Mouse (Mus musculus): ENCODE measurements at regions not wholly inside any gene's neighbourhood (a gene's known extent, or its start where the extent isn't known, plus 50 kb on each side); places are given as distances from the start of the nearest gene placed in this dataset.
A peak's percentile ranks its signal among the peaks of the same experiment; 100 is the strongest.

- no peak for ATAC-seq (ENCODE audit: low FRiP score, low read depth)
- 70% methylated on average over 4 of the region's 4 CpGs for WGBS
Measured at GRCm38 (mm10) chr7:72474751-72475150, 168.3 kb upstream of the Mctp2 start.

DNA sequence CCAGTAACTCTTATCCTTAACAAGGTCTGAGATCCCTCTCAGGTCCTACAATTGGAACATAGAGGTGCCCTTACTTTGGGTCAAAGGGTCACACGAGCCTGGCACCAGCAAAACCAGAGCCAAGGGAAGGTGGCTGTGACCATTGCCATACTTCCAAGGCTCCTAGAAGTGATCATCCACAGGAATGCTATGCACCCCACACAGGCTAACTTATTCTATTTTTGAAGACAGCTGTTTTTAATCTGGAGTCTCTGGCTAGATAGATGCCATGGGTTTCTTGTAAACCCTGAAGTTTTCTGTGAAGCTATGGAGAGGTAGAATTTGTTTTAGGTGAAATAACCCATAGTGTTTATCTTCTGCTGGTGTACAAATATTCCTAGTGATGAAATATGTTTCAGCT is 172.5 kb upstream of the Mctp2 start:
- no peak for ATAC-seq (ENCODE audit: low FRiP score, low read depth)
- Histone ChIP-seq H3K27ac (replicated peaks) (no peak overlapping the region), H3K4me1 (no peaks in the 10 kb centered on the region), H3K9ac (replicated peaks) (no peak overlapping the region), H3K4me2 (replicated peaks) (no peak overlapping the region), H3K9me3 (no peaks in the 10 kb centered on the region), H3K4me3 (no peak overlapping the region), H3K36me3 (no peaks in the 10 kb centered on the region), H3K27me3 (no peaks in the 10 kb centered on the region)
- 85% methylated on average over 1 of the region's 1 CpGs for whole genome bisulfite sequencing

More at GRCm38 (mm10) chr7:72474751-72475150, 168.3 kb upstream of the Mctp2 start:
- no peak overlapping the region for H3K4me2 ChIP-seq (replicated peaks)
- H3K27ac ChIP-seq (replicated peaks) = no peak overlapping the region
- H3K4me3 ChIP-seq = no peak overlapping the region
- no peaks in the 10 kb centered on the region for H3K4me1 ChIP-seq
- H3K9me3 ChIP-seq = no peaks in the 10 kb centered on the region
- no peaks in the 10 kb centered on the region for H3K36me3 ChIP-seq
- no peak overlapping the region for H3K9ac ChIP-seq (replicated peaks)
- no peaks in the 10 kb centered on the region for H3K27me3 ChIP-seq

DNA sequence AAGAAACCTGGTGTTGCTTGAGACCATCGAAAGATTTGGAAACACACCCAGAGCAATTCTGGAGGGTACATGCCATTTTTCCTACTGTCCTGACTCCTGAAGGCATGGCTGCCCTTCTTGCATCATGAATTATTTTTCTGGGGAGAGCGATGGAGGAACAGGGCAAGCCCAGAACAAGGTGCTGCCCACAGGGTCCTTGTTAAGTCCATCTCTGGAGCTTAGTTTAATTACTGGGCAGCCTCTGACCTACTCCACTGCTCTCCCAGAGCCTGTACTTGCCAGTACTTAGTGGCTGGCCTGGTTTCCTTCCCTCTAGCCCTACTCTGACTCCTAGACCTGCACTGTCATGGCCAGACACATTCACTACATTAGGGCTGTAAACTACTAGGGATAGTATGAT is 174.9 kb upstream of the Mctp2 start:
- ATAC-seq (ENCODE audit: low FRiP score, low read depth) = no peak
- Histone ChIP-seq H3K4me3 (no peak overlapping the region), H3K36me3 (no peaks in the 10 kb centered on the region), H3K9ac (replicated peaks) (no peak overlapping the region), H3K4me1 (no peaks in the 10 kb centered on the region), H3K4me2 (replicated peaks) (no peak overlapping the region), H3K27ac (replicated peaks) (no peak overlapping the region), H3K9me3 (no peaks in the 10 kb centered on the region), H3K27me3 (no peaks in the 10 kb centered on the region)
- WGBS = 90% methylated on average over 2 of the region's 2 CpGs

DNA sequence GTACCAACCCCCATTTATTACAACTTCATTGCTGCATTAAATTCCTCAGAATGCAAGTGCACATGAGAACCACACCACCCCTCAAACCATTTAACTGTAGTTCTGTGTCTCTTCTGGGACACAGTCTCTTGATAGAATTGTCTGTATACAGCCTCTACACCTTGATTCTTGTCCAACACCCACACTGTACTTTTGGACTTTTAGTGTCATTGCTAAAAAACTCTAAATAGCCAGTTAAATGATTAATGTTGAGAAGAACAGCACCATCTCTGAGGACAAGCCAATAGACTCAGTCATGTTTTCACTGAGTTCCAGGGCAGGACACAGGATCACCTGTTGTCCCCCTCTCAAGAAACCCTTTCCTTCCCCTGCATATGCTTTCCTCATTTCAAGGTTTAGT is 183.8 kb upstream of the Mctp2 start:
- H3K4me2 ChIP-seq (replicated peaks) = no peak overlapping the region
- no peaks in the 10 kb centered on the region for H3K27me3 ChIP-seq
- H3K4me1 ChIP-seq = no peaks in the 10 kb centered on the region
- H3K27ac ChIP-seq (replicated peaks) = no peak overlapping the region
- ATAC-seq (ENCODE audit: low FRiP score, low read depth) = no peak
- no peak overlapping the region for H3K9ac ChIP-seq (replicated peaks)
- no peaks in the 10 kb centered on the region for H3K9me3 ChIP-seq
- no peak overlapping the region for H3K4me3 ChIP-seq
- no peaks in the 10 kb centered on the region for H3K36me3 ChIP-seq

- H3K9ac ChIP-seq (replicated peaks) = no peak overlapping the region
- H3K4me1 ChIP-seq = 0 out of 2 replicates have a peak, but pooled peaks cover 3% of the 10 kb centered on the region
- no peaks in the 10 kb centered on the region for H3K9me3 ChIP-seq
- H3K36me3 ChIP-seq = no peaks in the 10 kb centered on the region
- no peak overlapping the region for H3K4me3 ChIP-seq
- no peak for ATAC-seq (ENCODE audit: low FRiP score, low read depth)
- no peak overlapping the region for H3K27ac ChIP-seq (replicated peaks)
- no peaks in the 10 kb centered on the region for H3K27me3 ChIP-seq
- H3K4me2 ChIP-seq (replicated peaks) = no peak overlapping the region
Measured at GRCm38 (mm10) chr7:72493292-72493691, 186.9 kb upstream of the Mctp2 start.

- no peak for ATAC-seq (ENCODE audit: low FRiP score, low read depth)
- peak overlapping the region; percentile 16; the same call in 1 of the 2 replicates for H3K27ac ChIP-seq (replicated peaks)
- H3K4me2 ChIP-seq (replicated peaks) = no peak overlapping the region
- no peak overlapping the region for H3K4me3 ChIP-seq
- H3K9ac ChIP-seq (replicated peaks) = no peak overlapping the region
- no peaks in the 10 kb centered on the region for H3K36me3 ChIP-seq
- WGBS = 53% methylated on average over 7 of the region's 7 CpGs
- 0 out of 2 replicates have a peak, but pooled peaks cover 3% of the 10 kb centered on the region for H3K4me1 ChIP-seq
- no peaks in the 10 kb centered on the region for H3K9me3 ChIP-seq
- no peaks in the 10 kb centered on the region for H3K27me3 ChIP-seq
Measured at GRCm38 (mm10) chr7:72496933-72497631, 190.7 kb upstream of the Mctp2 start.

GRCm38 (mm10) chr7:72498562-72499230 is 192.3 kb upstream of the Mctp2 start:
- H3K4me3 ChIP-seq = no peak overlapping the region
- no peak for ATAC-seq (ENCODE audit: low FRiP score, low read depth)
- no peaks in the 10 kb centered on the region for H3K9me3 ChIP-seq
- no peak overlapping the region for H3K4me2 ChIP-seq (replicated peaks)
- no peak overlapping the region for H3K27ac ChIP-seq (replicated peaks)
- H3K27me3 ChIP-seq = no peaks in the 10 kb centered on the region
- 84% methylated on average over 4 of the region's 4 CpGs for WGBS
- H3K36me3 ChIP-seq = no peaks in the 10 kb centered on the region
- 0 out of 2 replicates have a peak, but pooled peaks cover 3% of the 10 kb centered on the region for H3K4me1 ChIP-seq
- no peak overlapping the region for H3K9ac ChIP-seq (replicated peaks)

DNA sequence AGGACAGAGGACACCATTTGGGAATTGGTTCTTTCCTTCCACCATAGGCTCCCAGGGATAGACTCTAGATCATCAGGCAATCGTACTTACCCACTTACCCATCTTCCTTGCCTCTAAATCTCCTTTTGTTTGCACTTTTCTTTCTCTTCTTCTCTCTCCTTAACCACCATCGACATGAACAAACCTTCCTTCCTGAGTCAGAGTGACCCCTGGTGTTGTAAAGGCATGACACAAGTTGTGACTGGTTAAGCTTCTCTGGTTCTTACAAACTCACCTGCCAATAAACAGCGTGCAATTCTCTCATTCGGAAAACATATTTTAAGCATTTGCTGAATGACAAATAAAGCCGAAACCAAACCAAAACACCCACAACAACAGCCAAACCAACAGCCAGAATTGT is 193.4 kb upstream of the Mctp2 start:
- H3K4me3 ChIP-seq = no peak overlapping the region
- H3K4me1 ChIP-seq = 0 out of 2 replicates have a peak, but pooled peaks cover 3% of the 10 kb centered on the region
- H3K36me3 ChIP-seq = no peaks in the 10 kb centered on the region
- no peaks in the 10 kb centered on the region for H3K27me3 ChIP-seq
- no peak overlapping the region for H3K27ac ChIP-seq (replicated peaks)
- no peak for ATAC-seq (ENCODE audit: low FRiP score, low read depth)
- H3K4me2 ChIP-seq (replicated peaks) = no peak overlapping the region
- WGBS = 80% methylated on average over 5 of the region's 5 CpGs
- H3K9ac ChIP-seq (replicated peaks) = no peak overlapping the region
- no peaks in the 10 kb centered on the region for H3K9me3 ChIP-seq

DNA sequence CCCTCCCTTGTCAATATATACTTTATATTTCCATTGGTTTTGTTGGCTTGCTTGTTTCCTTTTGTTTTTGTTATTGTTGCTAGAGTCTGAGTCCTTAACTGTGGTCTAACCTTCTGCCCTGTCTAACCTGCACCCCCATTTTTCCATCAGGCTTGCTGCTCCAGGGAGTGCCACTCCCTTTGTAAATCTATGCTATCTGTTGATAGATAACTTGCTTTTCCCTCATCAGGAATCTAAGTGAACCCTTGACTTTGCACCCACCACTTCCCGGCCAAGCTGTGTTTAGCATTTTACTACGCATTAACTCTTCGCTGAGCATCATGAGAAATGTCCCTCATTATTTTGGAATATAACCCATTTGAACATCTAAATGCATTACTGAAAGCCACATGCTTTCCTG is 193.8 kb upstream of the Mctp2 start:
- Histone ChIP-seq H3K36me3 (no peaks in the 10 kb centered on the region), H3K4me3 (no peak overlapping the region), H3K4me2 (replicated peaks) (no peak overlapping the region), H3K27me3 (no peaks in the 10 kb centered on the region), H3K27ac (replicated peaks) (no peak overlapping the region), H3K9me3 (no peaks in the 10 kb centered on the region), H3K9ac (replicated peaks) (no peak overlapping the region), H3K4me1 (0 out of 2 replicates have a peak, but pooled peaks cover 3% of the 10 kb centered on the region)
- 85% methylated on average over 3 of the region's 3 CpGs for WGBS
- no peak for ATAC-seq (ENCODE audit: low FRiP score, low read depth)

GRCm38 (mm10) chr7:72500996-72501395 is 194.6 kb upstream of the Mctp2 start:
- no peaks in the 10 kb centered on the region for H3K9me3 ChIP-seq
- 0 out of 2 replicates have a peak, but pooled peaks cover 3% of the 10 kb centered on the region for H3K4me1 ChIP-seq
- H3K4me3 ChIP-seq = no peak overlapping the region
- 63% methylated on average over 6 of the region's 6 CpGs for WGBS
- ATAC-seq (ENCODE audit: low FRiP score, low read depth) = no peak
- no peak overlapping the region for H3K4me2 ChIP-seq (replicated peaks)
- no peak overlapping the region for H3K27ac ChIP-seq (replicated peaks)
- H3K27me3 ChIP-seq = no peaks in the 10 kb centered on the region
- H3K9ac ChIP-seq (replicated peaks) = no peak overlapping the region
- H3K36me3 ChIP-seq = no peaks in the 10 kb centered on the region

GRCm38 (mm10) chr7:72501431-72501830 is 195.0 kb upstream of the Mctp2 start:
- no peak overlapping the region for H3K4me2 ChIP-seq (replicated peaks)
- WGBS = 92% methylated on average over 3 of the region's 3 CpGs
- H3K4me1 ChIP-seq = 0 out of 2 replicates have a peak, but pooled peaks cover 3% of the 10 kb centered on the region
- no peaks in the 10 kb centered on the region for H3K27me3 ChIP-seq
- no peak overlapping the region for H3K4me3 ChIP-seq
- no peaks in the 10 kb centered on the region for H3K36me3 ChIP-seq
- no peak overlapping the region for H3K27ac ChIP-seq (replicated peaks)
- no peak for ATAC-seq (ENCODE audit: low FRiP score, low read depth)
- no peak overlapping the region for H3K9ac ChIP-seq (replicated peaks)
- H3K9me3 ChIP-seq = no peaks in the 10 kb centered on the region

- Histone ChIP-seq H3K4me2 (replicated peaks) (no peak overlapping the region), H3K4me3 (no peak overlapping the region), H3K36me3 (no peaks in the 10 kb centered on the region), H3K9ac (replicated peaks) (no peak overlapping the region), H3K4me1 (no peaks in the 10 kb centered on the region), H3K9me3 (no peaks in the 10 kb centered on the region), H3K27me3 (no peaks in the 10 kb centered on the region), H3K27ac (replicated peaks) (no peak overlapping the region)
- no peak for ATAC-seq (ENCODE audit: low FRiP score, low read depth)
Measured at GRCm38 (mm10) chr7:72503756-72504155, 197.3 kb upstream of the Mctp2 start.
